Mouse (Mus musculus) left cerebral cortex, postnatal 4 days (tissue): ENCODE measurements around the gene Krtap4-2. TPM values are rescaled to one million over a fixed set of nuclear protein-coding genes. Genes with fewer than 3 reads are reported as not detected.
"Not testable (repeated sequence)": the region's sequence is repeated elsewhere in the genome, so short reads cannot be mapped to it uniquely, and the experiment has no call there.

Experiments
- DNase-seq: peaks from one replicate; pipeline ENCODE4 v3.0.0-alpha.2; 2022
- intact Hi-C: fragments of 180-260 bp; cut with DNase I; formaldehyde crosslinking; loops from one replicate; pipeline ENCODE4 v1.15.1; 2025
- total RNA-seq, 2 experiments: library from RNA; stranded (reverse); gene quantifications; 2 replicates each; pipeline ENCODE4 v1.2.3; 2021

Gene Krtap4-2
- total RNA-seq, 2 experiments from 2014 or later: not detected

GRCm38 (mm10) chr11:99597742-99598141 lies 37.1 kb downstream of the Krtap4-2 start, which contains the start of gene Krtap9-3:
Gene Krtap9-3, minus strand, starts transcription at chr11:99598105.
- DNase-seq, intact Hi-C loops: not testable (repeated sequence)

GRCm38 (mm10) chr11:99590981-99591380 lies 43.9 kb downstream of the Krtap4-2 start, which contains the start of gene Krtap1-3:
Gene Krtap1-3, minus strand, starts transcription at chr11:99591339.
- DNase-seq: no peak
- intact Hi-C loops: no loop called here

GRCm38 (mm10) chr11:99585096-99585495 lies 49.8 kb downstream of the Krtap4-2 start:
- no peak for DNase-seq
- intact Hi-C loops: no loop called here

Other genes with a start within 250 kb of the Krtap4-2 start
- gene Krt10, start 245.7 kb downstream of the Krtap4-2 start, total RNA-seq: 10 to 100 TPM in 1 of 2 experiments, 1 to 10 TPM in 1; 9.5 to 12.3 TPM
- gene Krt12, start 212.8 kb downstream of the Krtap4-2 start, total RNA-seq: 1 to 10 TPM; 1.2 to 1.7 TPM
- not detected for gene Krt20, start 196.9 kb downstream of the Krtap4-2 start, total RNA-seq
- not detected for gene Krt23, start 141.9 kb downstream of the Krtap4-2 start, total RNA-seq
- not detected for gene Krt39, start 113.7 kb downstream of the Krtap4-2 start, total RNA-seq
- gene Krt40, start 91.9 kb downstream of the Krtap4-2 start, total RNA-seq: not detected
- not detected for gene Krtap3-3, start 84.2 kb downstream of the Krtap4-2 start, total RNA-seq
- gene Krtap3-2, start 78.2 kb downstream of the Krtap4-2 start, total RNA-seq: not detected
- not detected for gene Gm11939, start 75.6 kb downstream of the Krtap4-2 start, total RNA-seq
- gene Krtap3-1, start 68.5 kb downstream of the Krtap4-2 start, total RNA-seq: not detected
- gene Krtap1-5, start 54.1 kb downstream of the Krtap4-2 start, total RNA-seq: not detected
- gene Krtap1-4, start 51.4 kb downstream of the Krtap4-2 start, total RNA-seq: not detected
- not detected for gene Krtap1-3, start 43.7 kb downstream of the Krtap4-2 start, total RNA-seq
- gene Krtap9-3, start 37.0 kb downstream of the Krtap4-2 start, total RNA-seq: not detected
- not detected for gene Gm11938, start 31.8 kb downstream of the Krtap4-2 start, total RNA-seq
- not detected for gene Gm11937, start 24.9 kb downstream of the Krtap4-2 start, total RNA-seq
- gene Krtap2-4, start 20.2 kb downstream of the Krtap4-2 start, total RNA-seq: not detected
- not detected for gene Gm11562, start 14.6 kb downstream of the Krtap4-2 start, total RNA-seq
- not detected for gene Krtap4-1, start 6.8 kb downstream of the Krtap4-2 start, total RNA-seq
- not detected for gene Krtap4-7, start 9.0 kb upstream of the Krtap4-2 start, total RNA-seq
- gene Gm11555, start 15.2 kb upstream of the Krtap4-2 start, total RNA-seq: not detected
- not detected for gene Gm11563, start 23.9 kb upstream of the Krtap4-2 start, total RNA-seq
- not detected for gene Krtap4-6, start 30.9 kb upstream of the Krtap4-2 start, total RNA-seq
- not detected for gene Gm14190, start 55.7 kb upstream of the Krtap4-2 start, total RNA-seq
- gene Gm14180, start 99.2 kb upstream of the Krtap4-2 start, total RNA-seq: not detected
- not detected for gene Gm11595, start 137.8 kb upstream of the Krtap4-2 start, total RNA-seq
- gene Krtap4-8, start 145.6 kb upstream of the Krtap4-2 start, total RNA-seq: not detected
- not detected for gene Krtap4-9, start 150.1 kb upstream of the Krtap4-2 start, total RNA-seq
- gene Gm11596, start 158.4 kb upstream of the Krtap4-2 start, total RNA-seq: not detected
- not detected for gene Gm11569, start 163.8 kb upstream of the Krtap4-2 start, total RNA-seq
- not detected for gene Gm11554, start 169.4 kb upstream of the Krtap4-2 start, total RNA-seq
- not detected for gene Krtap4-13, start 174.8 kb upstream of the Krtap4-2 start, total RNA-seq
- gene Gm11564, start 180.6 kb upstream of the Krtap4-2 start, total RNA-seq: not detected
- not detected for gene 2300003K06Rik, start 203.0 kb upstream of the Krtap4-2 start, total RNA-seq
- not detected for gene Krtap4-16, start 216.5 kb upstream of the Krtap4-2 start, total RNA-seq
- gene Gm11568, start 222.8 kb upstream of the Krtap4-2 start, total RNA-seq: not detected
- gene Gm11559, start 229.4 kb upstream of the Krtap4-2 start, total RNA-seq: not detected
- gene Krtap9-1, start 238.3 kb upstream of the Krtap4-2 start, total RNA-seq: not detected
- not detected for gene Gm11567, start 244.1 kb upstream of the Krtap4-2 start, total RNA-seq